Mouse (Mus musculus) embryonic fibroblast, embryonic 13.5 days (primary cell): ENCODE measurements at regions not wholly inside any gene's neighbourhood (a gene's known extent, or its start where the extent isn't known, plus 50 kb on each side); places are given as distances from the start of the nearest gene placed in this dataset.
"Not testable (repeated sequence)": the region's sequence is repeated elsewhere in the genome, so short reads cannot be mapped to it uniquely, and the experiment has no call there.

Experiments used
- CTCF ChIP-seq: IDR thresholded peaks from 2 replicates; pipeline ENCODE4 v1.5.1; 2011; ENCODE audit warnings: mild to moderate bottlenecking, control low read depth, low read length, moderate library complexity, borderline replicate concordance; ENCODE audit not compliant: insufficient read depth
- POLR2A ChIP-seq: IDR thresholded peaks from 2 replicates; pipeline ENCODE4 v1.6.1; 2011; ENCODE audit warnings: low read depth, mild to moderate bottlenecking, control low read depth, low read length, moderate library complexity

GRCm38 (mm10) chr10:111358340-111358739, 59.9 kb downstream of the Bbs10 start:
- not testable (repeated sequence) for TF ChIP-seq CTCF, POLR2A
